Mouse (Mus musculus): ENCODE data around the gene Rec114.

The Rec114 gene

DNA sequence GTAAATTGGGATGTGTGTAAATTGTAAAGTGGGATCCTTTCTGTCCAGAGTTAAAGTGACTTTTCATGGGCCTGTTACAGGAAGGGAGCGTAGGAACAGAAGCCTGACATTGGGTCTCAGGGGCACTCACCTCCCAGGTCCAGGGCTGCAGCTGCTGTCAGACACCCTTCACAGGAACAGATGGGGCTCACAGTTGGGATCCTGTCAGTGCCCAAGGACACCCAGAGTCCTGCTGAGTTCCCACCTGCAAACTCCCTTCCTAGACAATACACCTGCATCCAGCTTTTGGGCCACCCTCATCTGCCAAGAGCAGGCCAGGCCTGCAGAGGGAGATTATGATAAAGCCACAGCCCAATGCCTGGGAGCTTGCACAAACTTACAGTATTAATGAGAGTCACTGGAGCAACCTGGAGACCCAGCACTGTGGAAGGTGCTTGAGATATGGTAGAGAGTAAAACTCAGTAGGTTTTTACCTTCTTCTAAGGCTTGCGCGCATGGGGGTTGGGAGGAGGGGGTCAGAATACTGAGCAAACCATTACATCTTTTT lies at the start of gene Rec114:
Rec114 (minus strand) TSS at position 263 of the 547 bp plus-strand sequence.
- in situ Hi-C loops (cut with MboI, MseI): loop anchor here in 1 of 2 experiments (5.0 kb wide), 1 partner anchor 44 kb away; no protein-coding TSS in a partner anchor

- in situ Hi-C loops (cut with MboI, MseI): loop anchor here in 1 of 2 experiments (5.0 kb wide), 1 partner anchor 47 kb away; the partner anchor contains the start of gene Rec114
These were observed 45.7 kb upstream of the Rec114 start for GRCm38 (mm10) chr9:58789476-58789875.

DNA sequence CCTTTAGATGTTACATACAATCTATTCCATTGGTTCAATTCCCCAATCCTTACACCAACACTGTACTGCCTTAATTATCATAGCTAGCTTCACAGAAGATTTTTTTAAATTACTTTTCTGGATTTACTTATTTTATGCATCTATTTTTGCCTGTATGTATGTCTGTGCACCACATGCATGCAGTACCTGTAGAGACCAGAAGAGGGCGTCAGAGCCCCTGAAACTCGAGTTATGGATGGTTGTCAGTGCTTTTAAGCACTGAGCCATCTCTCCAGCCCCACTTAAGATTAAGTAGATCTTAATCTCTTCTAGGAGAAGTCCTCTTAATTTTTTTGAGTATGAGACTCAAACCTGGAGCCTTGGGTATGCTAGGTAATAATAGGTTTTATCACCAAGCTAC lies 31.6 kb upstream of the Rec114 start:
- in situ Hi-C loops (cut with MboI, MseI): no loop called here

- in situ Hi-C loops (cut with MboI, MseI): no loop called here
These were observed 31.0 kb upstream of the Rec114 start for GRCm38 (mm10) chr9:58774761-58775160.

- in situ Hi-C loops (cut with MboI, MseI): no loop called here
These were observed 26.2 kb upstream of the Rec114 start for GRCm38 (mm10) chr9:58769943-58770342.

GRCm38 (mm10) chr9:58766959-58767955 lies 23.5 kb upstream of the Rec114 start:
- in situ Hi-C loops (cut with MboI, MseI): no loop called here

DNA sequence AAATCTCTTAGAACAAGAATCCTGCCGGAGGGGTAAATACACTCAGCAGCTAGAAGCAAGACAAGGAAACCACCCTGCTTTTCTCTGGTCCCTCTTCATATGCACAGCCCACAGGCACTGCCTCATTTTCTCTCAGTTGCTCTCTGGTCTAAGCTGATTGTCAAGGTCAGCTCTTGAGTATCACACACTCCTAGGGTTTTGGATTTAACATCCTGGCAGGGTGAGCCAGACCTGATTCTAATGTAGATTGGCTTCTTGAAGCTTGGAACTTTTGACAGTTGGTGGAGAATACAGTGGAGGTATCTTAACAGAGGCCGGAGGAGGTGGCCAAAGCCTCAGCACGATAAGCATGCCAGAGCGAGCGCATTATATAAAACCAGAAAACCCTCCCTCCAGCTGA lies 20.6 kb upstream of the Rec114 start:
- in situ Hi-C loops (cut with MboI, MseI): no loop called here

GRCm38 (mm10) chr9:58763114-58763513 lies 19.4 kb upstream of the Rec114 start:
- in situ Hi-C loops (cut with MboI, MseI): no loop called here

DNA sequence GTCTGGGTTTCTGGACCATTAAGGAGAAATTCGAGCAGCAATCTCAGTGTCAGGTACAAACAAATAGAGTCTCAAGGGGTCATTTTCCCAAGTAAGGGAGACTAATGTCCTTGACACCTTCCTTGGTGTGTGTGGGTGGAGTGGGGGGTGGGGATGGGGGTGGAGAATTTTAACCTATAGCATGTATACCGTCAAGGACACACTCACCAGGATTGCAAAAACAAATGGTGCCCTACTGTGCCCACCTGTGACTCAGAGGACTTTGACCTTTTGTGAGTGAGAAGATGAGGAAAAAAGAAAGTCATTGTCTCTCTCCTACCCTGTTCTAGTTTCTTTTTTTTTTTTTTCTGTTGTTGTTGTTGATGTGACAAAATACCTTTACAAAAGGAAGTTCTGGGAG lies 18.3 kb upstream of the Rec114 start:
- in situ Hi-C loops (cut with MboI, MseI): no loop called here

DNA sequence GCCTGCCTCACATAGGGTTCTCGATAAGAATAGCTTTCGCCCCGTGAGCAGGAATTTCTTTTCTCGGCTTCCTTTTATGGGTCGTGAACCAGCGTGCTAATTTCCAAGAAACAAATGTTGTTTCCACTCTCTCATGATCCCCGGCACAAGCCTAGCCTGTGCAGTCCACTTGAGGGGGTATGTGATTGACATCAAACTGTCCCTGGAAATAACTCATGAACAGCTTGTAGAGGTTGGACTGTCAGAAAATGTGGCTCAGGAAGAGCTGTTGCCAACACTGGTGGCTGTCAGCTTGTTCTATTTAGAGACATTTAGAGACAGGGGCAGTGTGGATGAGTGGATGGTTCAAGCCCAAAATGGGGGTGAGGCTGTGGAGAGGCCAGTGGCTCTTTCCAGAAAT lies 15.0 kb upstream of the Rec114 start:
- in situ Hi-C loops (cut with MboI, MseI): no loop called here

GRCm38 (mm10) chr9:58756371-58757132 lies 12.8 kb upstream of the Rec114 start:
- in situ Hi-C loops (cut with MboI, MseI): no loop called here

DNA sequence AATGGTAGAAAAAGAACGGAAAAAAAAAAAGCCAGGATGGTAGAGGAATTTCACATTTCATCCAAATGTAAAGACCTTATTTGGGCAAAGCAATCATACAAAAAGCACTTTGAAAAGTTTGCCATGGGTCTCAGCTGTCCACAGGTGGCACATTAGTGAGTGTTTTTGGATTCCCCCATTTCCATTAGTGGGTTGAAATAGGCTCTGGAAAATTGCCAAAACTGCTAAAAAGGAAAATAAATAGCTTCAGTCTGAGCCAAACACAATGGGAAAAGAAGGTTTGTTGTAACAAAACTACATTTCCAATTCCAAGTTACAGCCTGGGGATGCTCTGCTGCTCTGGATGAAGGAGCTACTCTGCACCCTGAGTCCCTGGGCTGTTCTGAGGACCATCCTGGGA lies 9.8 kb upstream of the Rec114 start:
- in situ Hi-C loops (cut with MboI, MseI): no loop called here

DNA sequence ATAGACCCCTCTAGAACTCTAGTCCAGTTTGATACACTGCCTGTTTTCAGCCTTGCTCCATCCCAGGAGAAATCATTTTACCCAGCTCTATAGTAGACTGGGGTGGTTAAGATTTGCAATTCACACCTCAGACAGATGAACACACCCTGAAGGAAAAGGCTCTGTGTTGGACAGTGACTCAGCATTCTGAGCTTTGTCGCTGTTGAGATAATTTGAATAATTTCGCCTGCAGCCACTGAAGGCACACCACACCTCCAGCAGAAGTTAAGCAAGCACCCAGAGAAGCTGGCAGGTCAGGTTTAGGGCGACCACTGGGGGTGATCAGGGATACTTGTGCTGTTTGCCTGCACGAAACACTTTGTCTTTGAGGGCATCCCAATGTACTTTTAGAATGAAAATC lies 4.4 kb upstream of the Rec114 start:
- in situ Hi-C loops (cut with MboI, MseI): no loop called here

DNA sequence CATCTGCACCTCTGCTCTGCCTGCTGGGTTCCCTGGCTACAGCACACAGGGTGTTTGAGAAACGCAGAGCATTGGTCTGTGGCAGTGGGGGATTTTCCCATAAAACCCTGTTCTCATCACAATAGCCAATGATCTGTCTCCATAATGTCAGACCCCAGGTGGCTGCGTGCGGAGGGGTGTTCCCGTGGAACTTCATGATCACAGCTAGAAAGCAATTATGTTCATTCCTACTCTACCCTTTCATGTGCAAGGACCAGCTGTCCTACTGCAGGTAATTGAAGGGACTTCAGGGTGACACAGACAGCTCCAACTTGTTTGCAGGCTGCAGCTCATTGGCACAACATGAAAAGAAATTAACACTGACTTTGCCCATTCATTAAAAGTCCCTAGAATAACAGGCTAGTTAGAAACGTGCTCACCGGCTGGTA lies 3.6 kb upstream of the Rec114 start:
- in situ Hi-C loops (cut with MboI, MseI): no loop called here

DNA sequence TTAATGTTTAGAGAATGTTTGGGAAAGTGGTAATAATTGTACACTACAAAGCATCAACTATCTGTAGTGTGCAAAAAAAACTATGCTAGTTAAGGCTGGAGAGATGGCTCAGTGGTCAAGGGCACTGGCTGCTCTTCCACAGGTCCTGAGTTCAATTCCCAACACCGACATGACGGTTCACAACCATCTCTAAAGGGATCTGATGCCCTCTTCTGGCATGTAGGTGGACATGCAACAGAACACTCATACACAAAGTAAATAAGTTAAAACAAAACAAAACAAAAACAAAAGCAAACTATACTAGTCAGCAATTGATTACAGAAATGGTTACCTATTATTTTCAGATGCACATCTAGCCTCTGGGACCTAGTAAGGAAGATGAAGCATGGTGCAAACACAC lies 1.1 kb downstream of the Rec114 start:
- in situ Hi-C loops (cut with MboI, MseI): loop anchor here in 1 of 2 experiments (5.0 kb wide), 1 partner anchor 45 kb away; no protein-coding TSS in a partner anchor

- in situ Hi-C loops (cut with MboI, MseI): loop anchor here in 1 of 2 experiments (5.0 kb wide), 1 partner anchor 46 kb away; no protein-coding TSS in a partner anchor
These were observed 2.4 kb downstream of the Rec114 start for GRCm38 (mm10) chr9:58741369-58741768.

GRCm38 (mm10) chr9:58739791-58740190 lies 4.0 kb downstream of the Rec114 start:
- in situ Hi-C loops (cut with MboI, MseI): loop anchor here in 1 of 2 experiments (5.0 kb wide), 1 partner anchor 48 kb away; no protein-coding TSS in a partner anchor

- in situ Hi-C loops (cut with MboI, MseI): no loop called here
These were observed 20.6 kb downstream of the Rec114 start for GRCm38 (mm10) chr9:58723165-58723564.

- in situ Hi-C loops (cut with MboI, MseI): no loop called here
These were observed 21.6 kb downstream of the Rec114 start for GRCm38 (mm10) chr9:58722151-58722550.

DNA sequence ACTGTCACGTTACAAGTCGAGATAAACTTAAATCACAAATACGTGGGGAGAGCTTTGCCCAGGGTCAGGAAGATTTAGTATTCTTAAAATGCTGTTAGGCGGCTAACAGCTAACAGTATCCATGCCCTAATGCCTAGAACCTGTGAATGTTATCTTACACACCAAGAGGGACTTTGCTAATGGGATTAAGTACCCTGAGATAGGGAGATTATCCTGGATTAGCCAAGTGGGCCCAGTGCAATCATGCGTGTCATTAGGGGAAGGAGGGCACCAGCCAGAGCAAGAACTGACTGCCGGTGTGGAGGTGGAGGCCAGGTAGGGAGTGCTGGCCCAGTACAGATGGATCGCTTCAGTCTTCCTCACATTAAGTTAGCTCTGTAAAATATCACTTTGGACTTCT lies 22.7 kb downstream of the Rec114 start:
- in situ Hi-C loops (cut with MboI, MseI): no loop called here

DNA sequence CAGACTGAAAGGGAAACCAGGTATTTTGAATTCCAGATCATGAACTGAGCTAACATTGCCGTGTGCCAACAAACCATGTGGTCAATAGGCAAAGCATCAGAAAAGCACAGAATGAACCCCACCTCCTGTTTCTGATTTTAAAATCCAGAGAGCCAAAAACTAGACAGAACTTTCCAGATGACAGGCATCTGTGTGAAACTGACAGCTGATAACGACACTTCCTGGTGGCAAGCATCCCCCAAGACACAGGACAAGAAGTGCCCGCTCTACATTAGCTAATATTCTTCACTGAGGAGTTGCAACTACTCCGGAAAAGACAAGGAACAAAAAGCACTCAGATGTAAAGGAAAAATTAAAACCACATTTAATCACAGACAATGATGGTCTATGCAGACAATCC lies 23.6 kb downstream of the Rec114 start:
- in situ Hi-C loops (cut with MboI, MseI): no loop called here

GRCm38 (mm10) chr9:58719471-58719870 lies 24.3 kb downstream of the Rec114 start:
- in situ Hi-C loops (cut with MboI, MseI): loop anchor here in 1 of 2 experiments (10.0 kb wide), 1 partner anchor 375 kb away; no protein-coding TSS in a partner anchor

Data from T-helper 17 cell (primary cell).